Mouse (Mus musculus): Measurements from ENCODE around the gene Adamtsl1.

DNA sequence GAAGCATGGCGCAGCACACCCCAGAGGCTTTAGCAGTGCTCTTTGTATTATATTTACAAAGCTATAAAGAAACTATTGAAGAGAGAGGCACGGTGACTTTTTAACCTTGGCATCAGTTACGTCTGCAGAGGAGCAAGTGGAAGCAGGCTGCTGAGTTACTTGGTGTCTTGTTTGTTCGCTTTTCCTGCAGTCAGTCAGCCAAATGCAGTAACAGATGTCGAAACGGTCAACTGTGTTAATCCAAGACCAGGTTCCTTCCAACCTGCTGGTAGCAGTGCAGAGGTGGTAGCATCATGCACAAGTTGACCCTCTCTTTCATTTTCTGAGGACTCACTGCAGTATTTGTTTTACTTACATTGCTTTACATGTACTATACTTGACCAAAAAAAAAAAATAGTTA is 908.6 kb downstream of the Adamtsl1 start:
- TF ChIP-seq MYOG (IDR thresholded peaks at IDR 0.05; ENCODE audit: control insufficient read depth in 1 of 3, insufficient read depth in 1 of 3, insufficient read length in 2 of 3, low read depth in 2 of 3) (no peak), POLR2A (IDR thresholded peaks at IDR 0.05; ENCODE audit: insufficient read length, low read depth) (no peak), E2F4 (IDR thresholded peaks at IDR 0.05; ENCODE audit: insufficient read depth) (no peak), MAX (IDR thresholded peaks at IDR 0.05; ENCODE audit: low read depth) (no peak), USF1 (IDR thresholded peaks at IDR 0.05; ENCODE audit: low read depth) (no peak), SRF (IDR thresholded peaks at IDR 0.05; ENCODE audit: control insufficient read depth, insufficient read length, low read depth) (no peak), POLR2AphosphoS2 (IDR thresholded peaks at IDR 0.05; ENCODE audit: insufficient read length, low read depth) (no peak), TCF12 (IDR thresholded peaks at IDR 0.05; ENCODE audit: insufficient read depth, poor library complexity, severe bottlenecking) (no peak)

Data from myocyte (in vitro differentiated cells).